Mouse (Mus musculus): Measurements from ENCODE around the gene Tmem35b.

Gene Tmem35b

DNA sequence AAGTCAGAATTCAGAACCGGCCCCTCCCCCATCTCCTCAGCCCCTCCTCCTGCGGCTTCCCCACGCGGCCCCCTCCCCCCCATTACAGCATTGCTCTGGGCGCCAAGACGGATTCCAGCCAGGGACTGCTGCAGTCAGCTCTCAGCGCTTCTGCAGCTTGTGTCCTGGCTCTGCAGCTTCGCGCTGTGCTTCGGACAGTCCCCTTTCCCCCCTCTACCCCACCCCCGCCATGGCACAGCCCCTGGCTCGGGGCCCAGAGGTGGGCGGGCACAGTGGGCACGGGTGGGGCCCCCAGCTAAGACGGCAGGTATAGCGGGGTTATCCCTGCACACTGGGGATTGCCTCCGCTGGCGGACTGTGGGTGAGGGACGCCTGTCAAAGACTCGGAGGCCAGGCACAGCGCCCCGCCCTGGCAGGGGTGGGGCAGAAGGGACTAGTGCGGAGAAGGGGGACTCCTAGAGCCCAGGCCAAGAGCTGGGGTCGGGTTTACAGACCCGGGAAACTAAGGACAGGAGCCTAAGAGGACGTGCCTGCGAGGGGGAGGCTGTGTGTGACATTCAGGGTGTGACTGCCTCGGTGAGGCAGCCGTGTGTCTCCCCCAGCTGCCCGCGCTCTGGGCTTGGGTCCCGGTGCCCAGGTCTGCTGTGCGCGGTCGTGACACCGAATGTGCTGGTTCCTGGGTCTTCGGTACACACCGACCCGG, 44.9 kb downstream of the Tmem35b start:
- peak; percentile 32 for DNase-seq (ENCODE audit: low spot score)

DNA sequence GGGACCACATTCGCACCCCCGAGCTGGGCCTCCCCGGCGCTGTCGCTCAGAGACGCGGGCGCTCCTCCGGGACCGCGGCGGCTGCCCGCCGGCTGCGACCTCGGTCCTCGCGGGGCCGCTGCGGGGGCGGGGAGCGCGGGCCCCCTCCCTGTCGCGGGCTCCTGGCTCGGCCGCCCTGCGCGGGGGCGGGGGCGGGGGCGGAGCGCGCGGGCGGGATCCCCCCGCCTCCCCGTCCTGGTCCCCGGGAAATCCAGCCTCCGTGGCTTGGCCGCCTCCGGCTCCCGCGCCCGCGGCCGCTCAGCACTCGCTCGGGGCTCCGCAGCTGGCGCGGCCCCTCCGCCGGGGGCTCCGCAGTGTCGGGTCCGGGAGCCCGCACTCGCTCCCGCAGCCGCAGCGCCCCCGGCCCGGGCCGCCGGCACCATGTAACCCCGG, 45.4 kb downstream of the Tmem35b start, which contains the start of gene Dlgap3:
TSS of gene Dlgap3 (plus strand) at position 291 of the 432 bp plus-strand sequence.
- DNase-seq (ENCODE audit: low spot score), result peak; percentile 48

DNA sequence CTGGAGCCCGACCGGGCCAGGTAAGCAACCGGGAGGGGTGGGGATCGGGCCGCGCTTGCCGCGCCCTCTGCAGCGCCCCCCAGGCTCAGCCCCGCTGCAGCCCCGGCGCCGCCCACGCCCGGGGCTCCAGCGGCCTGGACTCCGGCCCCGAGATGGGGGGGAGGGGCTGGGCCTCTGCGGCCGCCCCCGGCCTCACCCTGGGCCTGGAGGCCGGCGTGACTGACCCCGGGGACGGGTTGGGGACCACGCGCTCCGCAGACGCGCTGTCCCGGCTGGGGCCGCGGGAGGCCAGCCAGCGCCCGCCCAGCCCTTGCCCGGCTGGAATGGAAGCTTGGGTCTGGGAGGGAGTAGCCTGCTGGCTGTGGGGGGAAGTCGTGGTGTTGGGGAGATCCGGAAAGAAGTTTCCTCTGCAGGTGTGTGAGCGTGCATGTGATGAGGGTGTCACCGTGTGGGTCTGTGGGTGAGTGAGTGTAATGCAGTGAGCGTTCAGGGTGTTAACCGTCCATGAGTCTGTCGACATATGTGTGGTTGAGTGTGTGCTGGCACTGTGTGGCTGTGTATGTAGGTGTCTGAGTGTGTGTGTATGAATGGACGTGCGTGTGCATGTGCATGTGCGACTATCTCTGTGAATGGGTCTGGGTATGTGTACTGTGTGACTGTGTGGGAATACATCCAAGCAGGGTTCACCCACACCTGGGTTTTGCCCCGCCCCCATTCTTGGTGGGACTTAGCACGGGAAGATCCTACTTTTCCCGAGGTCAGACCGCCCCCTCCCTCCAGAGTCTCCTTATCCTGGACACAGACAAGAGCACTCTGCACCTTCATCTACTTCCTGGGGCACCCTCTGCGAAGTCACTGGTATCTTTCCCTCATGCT, 46.1 kb downstream of the Tmem35b start:
- peak; percentile 8 for DNase-seq (ENCODE audit: low spot score)

DNA sequence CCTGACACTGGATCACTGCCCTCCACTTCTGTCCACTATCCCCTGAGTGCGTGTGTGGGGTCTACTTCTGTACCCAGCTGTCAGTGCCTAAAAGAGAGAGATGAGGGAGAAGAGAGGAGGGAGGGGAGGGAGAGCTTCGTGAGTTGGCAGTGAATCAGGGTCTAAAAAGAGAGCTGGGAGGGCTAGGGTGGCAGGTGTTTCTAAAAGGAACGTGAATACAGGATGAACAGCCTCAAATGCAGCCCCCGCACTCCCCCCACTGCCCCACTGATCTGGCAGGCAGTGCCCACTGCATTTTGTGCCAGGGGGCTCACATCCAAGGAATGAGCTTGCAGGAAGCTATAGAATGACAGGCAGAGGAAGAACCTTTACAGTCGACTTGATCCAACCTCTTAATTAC, 47.4 kb downstream of the Tmem35b start:
- DNase-seq (ENCODE audit: low spot score), result no peak

DNA sequence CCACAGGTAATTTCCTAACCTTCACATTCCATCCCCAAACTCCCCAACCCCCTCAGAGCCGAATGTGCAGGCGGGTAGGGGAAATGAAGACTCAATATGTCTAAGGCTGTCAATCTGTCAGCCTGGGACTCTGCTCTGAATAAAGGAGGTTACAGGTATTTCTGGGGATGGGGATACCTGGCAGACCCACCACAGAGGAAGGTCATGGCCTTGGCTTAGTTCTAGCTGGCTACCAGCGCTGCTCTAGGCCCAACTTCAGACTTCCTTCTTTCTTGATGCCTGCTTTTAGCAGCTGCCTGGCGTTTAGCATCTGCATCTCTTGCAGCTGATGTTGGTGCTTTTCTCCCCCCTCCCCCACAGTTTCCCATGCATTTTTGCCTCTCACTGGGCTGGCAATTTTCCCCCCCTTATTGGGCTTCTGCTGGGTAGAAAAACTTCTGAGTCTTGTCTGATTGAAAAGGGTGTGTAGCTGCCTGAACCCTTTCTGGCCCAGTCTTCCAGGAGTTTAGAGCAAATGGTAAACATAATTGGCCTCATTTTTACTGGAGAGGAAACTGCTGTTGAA, 47.9 kb downstream of the Tmem35b start:
- DNase-seq (ENCODE audit: low spot score), result no peak

DNA sequence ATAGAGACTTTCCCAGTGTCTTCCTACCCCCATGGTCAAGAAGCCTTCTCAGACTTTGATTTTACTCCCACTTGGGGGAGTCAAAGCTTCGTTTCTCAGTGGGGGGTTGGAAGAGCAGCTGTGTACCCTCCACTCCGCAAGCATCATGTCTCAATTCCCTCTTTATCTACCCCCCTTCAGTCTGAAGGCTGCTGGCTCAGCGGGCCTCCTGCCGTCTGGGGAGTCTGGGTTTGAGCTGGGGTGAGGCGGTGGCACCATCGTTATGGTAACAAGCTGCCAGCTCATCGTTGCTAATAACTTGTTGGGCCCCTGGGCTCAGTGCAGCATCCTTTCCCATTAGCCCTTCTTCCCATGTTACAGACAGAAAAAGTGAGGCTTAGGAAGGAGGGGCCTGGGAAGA, 48.6 kb downstream of the Tmem35b start:
- DNase-seq (ENCODE audit: low spot score), result no peak

DNA sequence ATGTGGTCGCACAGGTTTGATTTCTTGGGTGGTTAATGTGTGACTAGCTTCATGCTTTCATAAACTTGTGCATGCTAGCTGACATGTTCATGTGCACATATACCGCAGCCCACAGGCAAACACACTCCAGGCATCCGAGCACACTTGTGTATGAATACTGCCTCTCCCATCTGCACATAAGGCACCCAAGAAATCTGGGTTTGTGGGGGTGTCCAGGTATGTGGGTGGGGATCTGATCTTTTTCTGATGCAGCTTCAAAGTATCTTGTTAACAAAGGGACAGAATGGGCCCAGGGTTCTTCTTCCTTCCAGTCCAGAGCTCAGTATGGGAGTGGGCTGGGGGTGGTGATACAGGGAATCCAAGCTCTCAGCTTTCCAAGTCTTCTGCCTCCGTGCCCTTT, 49.1 kb downstream of the Tmem35b start:
- no peak for DNase-seq (ENCODE audit: low spot score)

DNA sequence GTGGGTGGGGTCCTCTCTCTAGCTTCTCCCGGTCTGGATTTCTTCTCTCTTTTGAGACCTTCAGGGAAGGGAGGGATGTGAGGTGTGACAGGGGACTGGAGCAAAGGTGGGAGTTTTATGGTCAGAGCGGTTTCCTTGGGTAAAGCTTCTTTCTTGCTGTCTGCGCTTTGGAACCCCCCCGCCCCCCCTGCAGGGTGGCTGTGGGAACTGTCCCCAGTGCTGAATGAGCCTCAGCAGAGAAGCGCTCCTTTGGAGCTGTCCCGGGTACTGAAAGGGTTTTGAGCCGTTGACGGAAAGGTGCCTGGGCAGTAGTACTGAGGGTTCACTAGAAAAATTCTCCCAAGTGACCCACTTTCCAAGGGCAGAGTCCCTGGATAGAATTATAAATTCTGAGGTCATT, 50.0 kb downstream of the Tmem35b start:
- peak; percentile 70 for DNase-seq (ENCODE audit: low spot score)

DNA sequence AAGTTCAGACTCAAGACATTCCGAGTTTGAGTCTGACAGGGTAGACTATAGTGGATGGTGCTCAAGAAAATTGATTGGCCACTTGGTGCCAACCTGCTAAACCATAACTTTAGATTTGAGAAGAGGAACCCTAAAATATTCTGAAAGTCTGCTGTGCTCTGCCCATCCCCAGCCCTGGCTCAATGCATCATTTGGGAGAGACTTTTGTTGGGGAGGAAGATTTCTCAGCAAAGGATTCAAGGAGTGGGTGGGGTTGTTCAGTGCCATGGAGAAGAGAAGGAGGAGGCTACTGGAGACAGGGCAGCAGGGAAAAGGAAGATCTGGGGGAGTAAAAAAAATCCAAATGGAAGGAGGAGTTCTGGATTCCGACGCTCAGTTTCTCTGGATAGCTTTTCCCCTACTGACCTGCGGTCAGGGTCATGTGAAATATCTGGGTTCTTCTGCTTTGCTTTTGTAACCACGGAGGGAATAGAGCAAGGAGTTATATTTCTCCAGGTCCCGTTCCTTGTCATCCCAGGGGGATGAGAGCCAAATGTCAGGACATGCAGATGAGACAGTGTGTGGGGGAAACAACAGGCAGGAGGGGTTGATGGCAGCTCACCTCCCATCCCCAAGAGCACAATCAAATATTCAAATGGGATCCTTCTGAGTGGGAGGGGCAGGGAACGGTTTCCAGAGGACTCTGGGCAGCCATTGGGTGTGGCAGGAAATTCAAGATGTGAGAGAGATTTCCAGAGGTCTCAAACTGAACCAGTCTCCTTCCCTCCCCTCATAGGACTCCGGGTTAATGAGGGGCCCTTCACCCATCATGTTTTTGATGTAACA, 50.8 kb downstream of the Tmem35b start:
- no peak for DNase-seq (ENCODE audit: low spot score)

DNA sequence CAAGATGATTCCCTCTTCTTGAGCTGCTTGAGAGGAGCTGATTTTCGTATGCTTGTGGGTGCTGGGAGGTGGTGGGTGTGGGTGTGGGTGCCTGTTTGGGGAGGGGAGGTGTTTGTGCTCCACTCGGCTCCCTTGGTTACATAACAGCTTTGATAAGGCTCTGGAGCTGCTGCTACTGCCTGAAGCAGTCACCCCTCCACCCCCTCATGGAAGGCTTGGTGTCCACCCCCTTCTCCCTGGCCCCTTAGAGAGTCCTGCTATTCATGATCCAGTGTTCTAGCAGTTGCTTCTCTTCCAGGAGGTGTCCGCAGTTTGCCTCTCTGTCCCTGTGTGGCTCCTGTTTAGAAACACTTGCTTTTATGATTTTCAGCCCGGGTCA, 51.4 kb downstream of the Tmem35b start:
- DNase-seq (ENCODE audit: low spot score), result no peak

DNA sequence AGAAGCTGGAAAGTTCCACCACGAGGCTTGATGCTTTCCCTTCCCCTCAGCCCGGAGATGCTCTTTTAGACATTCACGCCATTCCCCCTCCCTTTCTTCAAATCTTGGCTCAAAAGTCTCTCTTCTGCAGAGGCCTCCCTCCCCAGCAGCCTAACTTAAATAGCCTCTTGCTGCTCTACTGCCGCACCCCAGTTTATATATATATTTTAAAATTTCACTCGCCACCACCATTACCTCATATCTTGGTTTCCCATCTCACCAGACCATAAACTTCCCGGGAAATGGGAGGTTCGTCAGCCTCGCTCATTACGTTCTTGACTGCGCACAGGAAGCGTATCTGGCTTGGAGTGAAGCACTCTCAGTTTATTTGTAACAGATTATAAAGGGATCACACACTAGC, 54.5 kb downstream of the Tmem35b start:
- DNase-seq (ENCODE audit: low spot score), result no peak

DNA sequence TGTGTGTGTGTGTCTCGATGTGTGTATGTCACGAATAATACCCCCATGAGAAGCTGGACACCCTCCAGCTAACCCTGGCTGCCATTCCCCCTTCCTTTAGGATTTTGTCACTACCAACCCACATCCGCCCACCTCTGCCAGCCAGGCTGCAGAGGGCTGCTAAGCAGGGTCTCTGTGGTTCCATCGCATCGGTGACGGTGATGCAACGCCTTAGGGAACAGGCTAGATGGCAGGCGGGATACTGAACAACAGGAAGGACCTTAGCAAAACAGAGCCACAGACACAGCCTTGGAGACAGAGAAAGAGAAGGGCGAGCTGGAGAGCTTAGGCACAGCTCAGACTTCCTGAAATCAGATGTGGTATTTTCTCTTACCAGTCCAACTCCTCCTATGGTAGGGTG, 55.2 kb downstream of the Tmem35b start:
- no peak for DNase-seq (ENCODE audit: low spot score)

Measured in ovary, postnatal 36 days (tissue).